Mouse (Mus musculus): ENCODE data around the gene Fam126a. TPM values are rescaled to one million over a fixed set of nuclear protein-coding genes. Genes with fewer than 3 reads are reported as not detected.
"Not testable (repeated sequence)": the region's sequence is repeated elsewhere in the genome, so short reads cannot be mapped to it uniquely, and the experiment has no call there.

Gene Fam126a
- polyA plus RNA-seq, 1 experiment from 2014 or later = 49.0 TPM

- Histone ChIP-seq H3K4me1 (ENCODE audit: control insufficient read depth, insufficient read depth, low read length) (no peaks in the 10 kb centered on the region), H3K4me3 (replicated peaks; ENCODE audit: low read depth, low read length) (no peak overlapping the region), H3K27ac (replicated peaks; ENCODE audit: low read depth, low read length) (no peak overlapping the region), H3K9me3 (ENCODE audit: control insufficient read depth, low read length) (no peaks in the 10 kb centered on the region), H3K9ac (replicated peaks; ENCODE audit: low read length) (no peak overlapping the region), H3K36me3 (ENCODE audit: control insufficient read depth, insufficient read depth, low read length) (no peaks in the 10 kb centered on the region), H3K27me3 (ENCODE audit: control insufficient read depth, insufficient read depth, low read length) (no peaks in the 10 kb centered on the region), H3K4me2 (ENCODE audit: low read length) (no peak overlapping the region)
- WGBS = 46% methylated on average over 10 of the region's 10 CpGs
- no peak for ATAC-seq (ENCODE audit: low FRiP score, low TSS enrichment)
- peak; percentile 66 for DNase-seq
Measured at GRCm38 (mm10) chr5:23890734-23891133, 139.8 kb downstream of the Fam126a start.

- H3K4me2 ChIP-seq (ENCODE audit: low read length) = no peak overlapping the region
- no peak overlapping the region for H3K27ac ChIP-seq (replicated peaks; ENCODE audit: low read depth, low read length)
- no peaks in the 10 kb centered on the region for H3K36me3 ChIP-seq (ENCODE audit: control insufficient read depth, insufficient read depth, low read length)
- H3K27me3 ChIP-seq (ENCODE audit: control insufficient read depth, insufficient read depth, low read length) = no peaks in the 10 kb centered on the region
- ATAC-seq (ENCODE audit: low FRiP score, low TSS enrichment) (no peak), DNase-seq (no peak)
- WGBS = 70% methylated on average over 4 of the region's 4 CpGs
- no peak overlapping the region for H3K4me3 ChIP-seq (replicated peaks; ENCODE audit: low read depth, low read length)
- no peak overlapping the region for H3K9ac ChIP-seq (replicated peaks; ENCODE audit: low read length)
- H3K9me3 ChIP-seq (ENCODE audit: control insufficient read depth, low read length) = no peaks in the 10 kb centered on the region
- H3K4me1 ChIP-seq (ENCODE audit: control insufficient read depth, insufficient read depth, low read length) = no peaks in the 10 kb centered on the region
Measured at GRCm38 (mm10) chr5:23889461-23889860, 141.0 kb downstream of the Fam126a start.

- ATAC-seq (ENCODE audit: low FRiP score, low TSS enrichment) = no peak
- H3K27me3 ChIP-seq (ENCODE audit: control insufficient read depth, insufficient read depth, low read length) = no peaks in the 10 kb centered on the region
- DNase-seq = no peak
- no peaks in the 10 kb centered on the region for H3K36me3 ChIP-seq (ENCODE audit: control insufficient read depth, insufficient read depth, low read length)
- no peak overlapping the region for H3K4me2 ChIP-seq (ENCODE audit: low read length)
- H3K4me1 ChIP-seq (ENCODE audit: control insufficient read depth, insufficient read depth, low read length) = no peaks in the 10 kb centered on the region
- no peak overlapping the region for H3K9ac ChIP-seq (replicated peaks; ENCODE audit: low read length)
- 77% methylated on average over 3 of the region's 3 CpGs for whole genome bisulfite sequencing
- H3K4me3 ChIP-seq (replicated peaks; ENCODE audit: low read depth, low read length) = no peak overlapping the region
- H3K9me3 ChIP-seq (ENCODE audit: control insufficient read depth, low read length) = no peaks in the 10 kb centered on the region
- no peak overlapping the region for H3K27ac ChIP-seq (replicated peaks; ENCODE audit: low read depth, low read length)
Measured at GRCm38 (mm10) chr5:23887111-23887510, 143.4 kb downstream of the Fam126a start.

- Histone ChIP-seq H3K9ac (replicated peaks; ENCODE audit: low read length) (no peak overlapping the region), H3K36me3 (ENCODE audit: control insufficient read depth, insufficient read depth, low read length) (no peaks in the 10 kb centered on the region), H3K4me1 (ENCODE audit: control insufficient read depth, insufficient read depth, low read length) (no peaks in the 10 kb centered on the region), H3K4me3 (replicated peaks; ENCODE audit: low read depth, low read length) (no peak overlapping the region), H3K27ac (replicated peaks; ENCODE audit: low read depth, low read length) (no peak overlapping the region), H3K4me2 (ENCODE audit: low read length) (no peak overlapping the region), H3K27me3 (ENCODE audit: control insufficient read depth, insufficient read depth, low read length) (no peaks in the 10 kb centered on the region), H3K9me3 (ENCODE audit: control insufficient read depth, low read length) (no peaks in the 10 kb centered on the region)
- ATAC-seq (ENCODE audit: low FRiP score, low TSS enrichment) = no peak
- 71% methylated on average over 5 of the region's 5 CpGs for WGBS
- no peak for DNase-seq
Measured at GRCm38 (mm10) chr5:23874457-23874856, 156.0 kb downstream of the Fam126a start.

- Histone ChIP-seq H3K27me3 (ENCODE audit: control insufficient read depth, insufficient read depth, low read length) (no peaks in the 10 kb centered on the region), H3K9ac (replicated peaks; ENCODE audit: low read length) (no peak overlapping the region), H3K4me2 (ENCODE audit: low read length) (no peak overlapping the region), H3K4me1 (ENCODE audit: control insufficient read depth, insufficient read depth, low read length) (no peaks in the 10 kb centered on the region), H3K36me3 (ENCODE audit: control insufficient read depth, insufficient read depth, low read length) (no peaks in the 10 kb centered on the region), H3K4me3 (replicated peaks; ENCODE audit: low read depth, low read length) (no peak overlapping the region), H3K27ac (replicated peaks; ENCODE audit: low read depth, low read length) (no peak overlapping the region), H3K9me3 (ENCODE audit: control insufficient read depth, low read length) (no peaks in the 10 kb centered on the region)
- WGBS = 85% methylated on average over 6 of the region's 6 CpGs
- ATAC-seq (ENCODE audit: low FRiP score, low TSS enrichment) (no peak), DNase-seq (no peak)
Measured at GRCm38 (mm10) chr5:23872586-23872985, 157.9 kb downstream of the Fam126a start.

GRCm38 (mm10) chr5:23871323-23871722 is 159.2 kb downstream of the Fam126a start:
- not testable (repeated sequence) for H3K27me3 ChIP-seq (ENCODE audit: control insufficient read depth, insufficient read depth, low read length); ATAC-seq (ENCODE audit: low FRiP score, low TSS enrichment)

GRCm38 (mm10) chr5:23865941-23866340 is 164.5 kb downstream of the Fam126a start:
- WGBS = 76% methylated on average over 5 of the region's 5 CpGs
- Histone ChIP-seq H3K27me3 (ENCODE audit: control insufficient read depth, insufficient read depth, low read length) (no peaks in the 10 kb centered on the region), H3K9me3 (ENCODE audit: control insufficient read depth, low read length) (no peaks in the 10 kb centered on the region), H3K4me2 (ENCODE audit: low read length) (no peak overlapping the region), H3K27ac (replicated peaks; ENCODE audit: low read depth, low read length) (no peak overlapping the region), H3K4me3 (replicated peaks; ENCODE audit: low read depth, low read length) (no peak overlapping the region), H3K4me1 (ENCODE audit: control insufficient read depth, insufficient read depth, low read length) (no peaks in the 10 kb centered on the region), H3K9ac (replicated peaks; ENCODE audit: low read length) (no peak overlapping the region), H3K36me3 (ENCODE audit: control insufficient read depth, insufficient read depth, low read length) (no peaks in the 10 kb centered on the region)
- no peak for ATAC-seq (ENCODE audit: low FRiP score, low TSS enrichment)
- DNase-seq = no peak

More at GRCm38 (mm10) chr5:23871323-23871722, 159.2 kb downstream of the Fam126a start:
- H3K27ac ChIP-seq (replicated peaks; ENCODE audit: low read depth, low read length); H3K9ac ChIP-seq (replicated peaks; ENCODE audit: low read length); DNase-seq; H3K4me1 ChIP-seq (ENCODE audit: control insufficient read depth, insufficient read depth, low read length); H3K9me3 ChIP-seq (ENCODE audit: control insufficient read depth, low read length); H3K4me3 ChIP-seq (replicated peaks; ENCODE audit: low read depth, low read length); H3K4me2 ChIP-seq (ENCODE audit: low read length); H3K36me3 ChIP-seq (ENCODE audit: control insufficient read depth, insufficient read depth, low read length): not testable (repeated sequence)
- WGBS = 85% methylated on average over 2 of the region's 2 CpGs

Other genes starting within 250 kb of the Fam126a start
- 11.7 and 15.2 TPM in 2 replicates for gene Pus7, start 247.0 kb downstream of the Fam126a start, polyA plus RNA-seq (2014; fragmentation: Nextera tagmentation; extraction: Ambion mirVana)
- gene Rint1, start 243.0 kb downstream of the Fam126a start, polyA plus RNA-seq (2014; fragmentation: Nextera tagmentation; extraction: Ambion mirVana) = 26.2 and 29.8 TPM in 2 replicates
- 84.0 and 103 TPM in 2 replicates for gene Tomm7, start 186.5 kb downstream of the Fam126a start, polyA plus RNA-seq (2014; fragmentation: Nextera tagmentation; extraction: Ambion mirVana)
- gene Klhl7, start 69.9 kb upstream of the Fam126a start, polyA plus RNA-seq (2014; fragmentation: Nextera tagmentation; extraction: Ambion mirVana) = 177 and 194 TPM in 2 replicates
- 13.0 and 17.0 TPM in 2 replicates for gene Nupl2, start 134.3 kb upstream of the Fam126a start, polyA plus RNA-seq (2014; fragmentation: Nextera tagmentation; extraction: Ambion mirVana)